Mouse (Mus musculus): ENCODE measurements around the gene Syt14. TPM values are rescaled to one million over a fixed set of nuclear protein-coding genes. Genes with fewer than 3 reads are reported as not detected.

Gene Syt14
- total RNA-seq, 2 experiments from 2014 or later, result 0.14 to 0.19 TPM

DNA sequence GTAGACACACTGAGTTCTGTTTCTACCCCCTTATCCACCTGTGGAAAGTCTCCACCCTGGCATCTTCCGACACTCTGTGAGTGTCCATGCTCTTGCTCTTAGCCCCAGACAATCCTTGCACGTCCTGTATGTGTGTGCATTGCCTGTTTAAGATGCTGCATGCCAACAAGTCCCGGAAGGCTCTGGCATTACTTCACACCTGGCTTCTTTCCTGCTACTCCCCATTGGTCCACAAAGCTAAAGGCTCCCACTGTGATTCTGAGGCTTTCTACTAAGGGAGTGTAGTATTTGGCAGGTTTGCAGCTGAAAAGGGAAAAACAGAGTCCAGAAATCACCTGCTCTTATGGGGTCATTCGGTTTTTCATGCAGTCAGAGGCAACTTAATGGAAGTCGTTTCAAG is 162.7 kb downstream of the Syt14 start:
- DNase-seq, result no peak
- intact Hi-C loops (cut with DNase I), result no loop called here

DNA sequence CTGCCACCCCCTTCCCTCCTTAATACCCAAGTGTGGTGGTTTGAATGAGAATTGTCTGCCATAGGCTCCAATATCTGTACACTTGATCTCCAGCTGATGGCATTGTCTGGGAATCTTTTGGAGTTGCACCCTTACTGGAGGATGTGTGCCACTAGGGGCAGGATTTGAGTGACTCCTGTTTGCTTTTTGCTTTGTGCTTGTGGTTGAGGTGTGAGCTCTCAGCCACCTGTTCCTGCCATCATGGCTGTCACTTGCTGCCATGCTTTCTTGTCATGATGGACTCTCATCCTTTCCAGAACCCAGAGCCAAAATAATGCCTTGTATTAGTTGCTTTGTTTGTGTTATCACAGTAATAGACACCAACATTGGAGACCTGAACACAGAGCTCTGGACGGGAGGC is 165.8 kb downstream of the Syt14 start:
- intact Hi-C loops (cut with DNase I), result no loop called here
- DNase-seq, result no peak

DNA sequence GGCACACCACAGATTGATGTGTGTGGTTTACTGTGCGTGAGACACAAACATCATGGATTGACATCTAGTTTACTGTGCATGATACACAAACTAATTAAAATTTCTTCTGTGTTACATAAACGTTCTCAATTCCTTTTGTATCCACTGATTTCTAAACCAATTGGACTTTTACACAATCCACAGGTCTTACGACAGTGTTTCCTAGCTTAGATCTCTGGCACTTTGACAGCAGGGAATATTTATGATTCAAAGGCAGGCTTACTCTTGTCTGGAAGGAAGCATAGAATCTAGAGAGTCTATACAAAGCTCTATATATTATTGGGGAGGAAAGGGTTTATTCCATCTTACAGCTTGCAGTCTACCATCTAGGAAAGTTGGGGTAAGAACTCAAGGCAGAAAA is 171.1 kb downstream of the Syt14 start:
- intact Hi-C loops (cut with DNase I), result no loop called here
- DNase-seq, result no peak

DNA sequence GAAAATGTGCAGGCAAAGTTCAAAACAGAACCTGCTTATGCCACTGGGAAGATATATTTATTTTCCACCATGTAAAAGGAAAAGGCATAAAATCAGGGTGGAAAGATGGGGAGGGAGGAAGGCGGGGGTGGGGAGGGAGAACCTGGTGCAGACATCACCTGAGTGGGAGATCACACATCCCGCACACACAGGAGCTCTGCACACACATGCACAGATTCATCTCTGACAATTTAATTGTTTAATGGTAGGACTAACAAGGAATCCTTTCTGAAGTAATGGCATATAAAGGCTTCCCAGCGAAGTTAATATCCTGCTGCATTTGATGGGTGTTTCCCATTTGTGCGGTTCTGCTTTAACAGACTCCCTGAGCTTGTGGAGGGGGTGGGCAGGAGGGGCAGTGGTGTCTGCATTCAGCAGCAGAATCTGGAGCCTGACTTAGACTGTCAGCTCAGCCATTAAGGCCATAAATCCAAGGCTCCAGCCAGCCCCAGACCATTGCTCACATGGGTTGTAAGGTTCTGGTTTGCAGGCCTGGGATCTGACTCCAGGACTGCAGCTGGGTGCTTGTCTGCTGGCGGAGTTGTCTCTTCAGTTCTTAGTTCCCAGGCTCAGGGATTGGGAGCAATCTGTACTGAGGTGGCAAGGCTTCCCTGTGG is 174.1 kb downstream of the Syt14 start:
- intact Hi-C loops (cut with DNase I), result no loop called here
- DNase-seq, result no peak

DNA sequence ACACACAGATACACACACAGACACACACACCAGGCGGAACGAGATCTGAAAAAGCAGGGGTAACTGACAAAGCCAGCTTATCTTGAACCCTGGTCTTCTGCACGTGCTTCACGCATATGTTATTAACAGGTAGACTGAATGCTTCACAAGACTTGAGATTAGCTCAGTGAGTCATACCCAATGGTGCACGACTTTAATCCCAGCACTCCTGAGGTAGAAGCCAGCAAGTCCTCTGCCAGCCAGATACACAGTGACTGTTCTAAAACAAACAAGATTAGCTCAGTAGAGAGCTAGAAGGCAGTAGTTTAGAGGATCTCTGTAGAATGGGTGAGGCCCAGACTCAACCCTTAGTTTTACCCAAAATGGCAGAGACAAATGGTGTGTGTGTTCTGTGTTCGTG is 175.3 kb downstream of the Syt14 start:
- DNase-seq, result no peak
- intact Hi-C loops (cut with DNase I), result no loop called here

DNA sequence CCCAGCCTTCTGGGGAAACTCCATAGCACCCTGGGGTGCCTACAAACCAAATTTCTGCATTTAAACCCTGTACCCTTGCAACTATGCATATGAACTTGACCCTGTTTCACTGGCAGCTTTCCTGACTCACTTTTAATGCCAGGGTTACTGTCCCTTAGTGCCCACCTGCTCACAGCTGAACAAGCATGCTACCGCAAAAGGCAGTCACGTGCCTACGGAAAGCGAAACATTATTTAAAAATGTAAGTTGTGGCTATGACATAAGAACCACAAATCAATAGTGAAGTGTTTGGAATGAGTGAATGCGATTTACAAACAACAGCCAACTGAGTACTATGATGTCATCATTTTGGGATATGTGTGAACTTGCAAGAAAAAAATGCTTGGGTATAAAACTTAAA is 178.0 kb downstream of the Syt14 start:
- intact Hi-C loops (cut with DNase I), result no loop called here
- DNase-seq, result no peak

DNA sequence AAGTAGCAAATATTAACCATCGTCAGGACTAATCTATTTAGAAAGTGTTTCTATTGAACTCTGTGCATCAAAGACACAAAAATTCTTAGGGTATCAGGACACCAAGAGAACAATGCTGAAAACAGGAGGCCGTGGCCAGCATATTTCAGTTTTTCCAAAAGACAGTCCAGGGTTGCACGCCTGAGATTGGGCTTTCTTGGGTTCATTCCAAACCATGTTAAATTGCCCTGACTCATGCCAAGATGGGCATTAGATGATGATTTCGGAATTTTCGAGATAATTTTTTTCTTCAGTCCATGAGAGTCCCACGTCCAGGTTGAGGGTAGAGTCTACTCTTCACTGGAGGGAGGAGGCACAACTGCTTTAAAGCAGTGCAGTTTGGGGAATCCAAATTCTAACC is 178.6 kb downstream of the Syt14 start:
- intact Hi-C loops (cut with DNase I), result no loop called here

DNA sequence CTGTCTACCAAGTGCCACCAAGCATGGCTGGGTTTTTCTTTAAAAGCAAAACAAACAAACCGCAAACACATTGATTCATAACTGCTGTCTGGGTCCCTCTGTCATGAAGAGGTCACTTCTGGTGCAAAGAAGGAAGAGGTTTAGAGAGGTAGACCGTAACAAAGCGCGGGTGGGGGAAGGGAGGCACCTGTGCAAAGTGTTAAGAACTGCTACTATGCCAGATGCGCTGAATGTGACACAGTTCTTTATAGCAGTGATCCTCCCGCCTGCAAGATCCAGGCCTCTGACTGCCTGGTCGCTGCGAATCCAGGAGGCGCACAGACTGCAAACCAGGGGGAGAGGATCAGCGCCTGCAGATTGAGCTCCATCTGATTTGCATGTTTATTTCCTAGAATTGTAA is 179.2 kb downstream of the Syt14 start:
- intact Hi-C loops (cut with DNase I), result no loop called here
- no peak for DNase-seq

More for the DNA sequence above, 178.6 kb downstream of the Syt14 start:
- DNase-seq, result no peak

DNA sequence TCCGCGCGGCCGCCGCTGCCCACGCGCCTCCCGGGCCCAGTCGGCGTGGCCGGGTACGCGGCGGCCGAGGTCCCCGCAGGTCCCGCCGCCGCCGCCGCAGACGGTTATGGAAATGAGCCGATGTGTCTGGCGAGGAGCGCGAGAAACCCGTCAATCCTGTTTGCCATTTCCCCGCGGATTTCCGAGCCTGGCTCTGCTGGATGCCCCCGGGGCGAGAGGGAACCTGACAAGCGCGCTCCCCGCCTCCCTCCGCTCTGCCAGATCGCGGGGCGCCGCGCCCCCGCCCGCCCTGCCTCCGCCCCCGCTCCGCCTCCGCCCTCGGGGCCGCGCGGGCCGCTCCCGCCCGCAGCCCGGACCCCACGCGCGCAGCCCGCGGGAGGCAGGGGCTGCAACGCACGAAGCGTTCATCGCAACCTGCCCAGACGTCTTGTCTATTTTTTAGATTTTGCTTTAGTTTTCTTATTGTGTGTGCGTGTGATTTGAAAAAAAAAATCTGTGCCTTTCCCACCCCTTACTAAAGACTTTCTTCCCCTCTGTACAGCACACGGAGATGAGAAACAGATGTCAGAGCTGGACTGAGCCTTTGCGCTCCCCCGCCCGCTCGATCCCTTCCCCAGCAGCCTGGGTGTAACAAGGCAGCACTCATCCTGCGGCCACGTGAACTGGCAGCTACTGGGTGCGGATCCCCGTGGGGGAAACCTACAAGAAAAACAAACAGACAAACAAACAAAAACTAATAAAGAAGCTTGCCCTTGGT is 179.9 kb downstream of the Syt14 start, which contains the start of gene Sertad4:
TSS of gene Sertad4 (minus strand) at position 283 of the 757 bp plus-strand sequence.
- intact Hi-C loops (cut with DNase I), result loop anchor here (2.0 kb wide), 1 partner anchor 67 kb away; no protein-coding TSS in a partner anchor
- peak; percentile 65 to 74 for DNase-seq

DNA sequence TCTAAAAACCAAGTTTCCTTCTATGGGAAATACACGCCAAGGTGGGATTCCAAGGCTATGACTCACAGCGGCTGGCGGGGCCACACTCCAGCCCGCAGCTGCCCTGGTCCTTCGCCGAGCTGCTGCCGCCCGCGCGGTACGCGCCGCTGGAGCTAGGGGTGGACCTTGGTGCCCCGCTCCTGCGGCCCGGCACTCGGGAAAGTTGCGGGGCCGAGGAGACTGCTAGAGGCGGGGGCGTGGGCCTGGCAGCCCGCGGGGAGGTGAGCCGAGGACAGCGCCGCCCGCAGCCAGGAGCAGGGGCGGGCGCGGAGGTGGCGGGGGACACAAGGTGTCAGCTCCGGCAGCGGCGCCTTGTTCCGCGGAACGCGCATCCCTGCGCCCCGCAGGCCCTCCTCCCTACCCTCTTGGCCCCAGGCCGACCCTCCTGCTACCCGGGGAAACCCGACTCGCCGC is 180.7 kb downstream of the Syt14 start:
- DNase-seq, result peak; percentile 62 to 74
- intact Hi-C loops (cut with DNase I), result loop anchor here (2.0 kb wide), 1 partner anchor 66 kb away; no protein-coding TSS in a partner anchor

DNA sequence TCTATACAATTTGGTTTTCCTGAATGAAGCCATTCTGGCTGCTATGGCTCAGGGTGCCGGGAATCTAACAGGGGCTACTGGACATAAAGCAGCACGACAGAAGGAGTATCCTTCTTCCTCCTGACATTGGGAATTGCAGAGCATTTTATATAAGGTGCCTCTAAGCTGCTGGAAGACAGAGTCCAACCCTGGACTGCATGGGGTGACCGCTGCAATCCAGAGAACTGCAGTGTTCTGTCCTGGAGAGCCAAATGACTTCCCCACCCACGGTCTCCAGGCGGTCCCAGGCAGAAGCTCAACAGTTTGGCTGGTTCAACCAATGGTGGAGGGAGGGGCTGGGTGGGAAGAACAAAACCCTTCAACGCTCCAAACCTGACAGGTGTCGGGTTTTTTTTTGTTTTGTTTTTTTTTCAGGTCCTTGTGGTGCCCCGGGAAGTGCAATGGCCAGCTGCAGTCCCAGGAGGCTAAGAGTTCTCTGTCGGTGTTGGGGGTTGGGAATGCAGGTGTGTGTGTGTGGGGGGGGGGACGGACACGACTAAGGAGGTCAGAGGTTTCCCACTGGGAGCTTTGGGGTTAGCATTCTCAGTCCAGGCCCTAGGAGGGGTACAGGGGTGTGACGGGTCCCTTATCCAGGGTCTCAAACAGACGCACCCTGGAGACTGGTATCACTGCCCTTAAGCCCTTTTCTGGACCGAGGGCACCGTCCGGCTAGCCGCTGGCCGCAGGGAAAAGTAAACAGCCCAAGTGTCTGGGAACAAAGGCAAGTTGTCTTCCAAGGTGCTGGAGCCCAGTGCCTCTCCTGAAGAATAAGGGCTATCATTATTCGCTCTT is 181.4 kb downstream of the Syt14 start:
- intact Hi-C loops (cut with DNase I), result loop anchor here (2.0 kb wide), 1 partner anchor 65 kb away; no protein-coding TSS in a partner anchor

DNA sequence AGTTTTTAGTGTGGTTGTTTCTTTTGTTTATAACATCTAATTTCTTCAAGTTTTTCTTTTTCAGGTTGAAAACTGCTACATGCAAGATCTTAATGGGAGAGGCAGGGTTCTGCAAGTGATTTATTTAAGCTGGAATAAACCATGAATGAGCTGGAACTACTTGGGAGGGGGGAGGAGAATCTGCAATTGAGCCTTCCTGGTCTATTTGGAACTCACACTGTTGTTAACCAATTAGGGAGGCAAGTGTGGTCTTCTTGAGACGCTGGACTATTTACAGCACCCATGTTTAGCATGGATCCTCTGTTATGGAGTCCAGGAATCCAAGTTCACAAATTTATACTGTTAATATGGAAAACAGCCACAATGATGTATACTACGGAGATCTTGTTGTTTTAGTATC is 182.1 kb downstream of the Syt14 start:
- DNase-seq, result no peak
- intact Hi-C loops (cut with DNase I), result no loop called here

More for the DNA sequence above, 181.4 kb downstream of the Syt14 start:
- no peak for DNase-seq

DNA sequence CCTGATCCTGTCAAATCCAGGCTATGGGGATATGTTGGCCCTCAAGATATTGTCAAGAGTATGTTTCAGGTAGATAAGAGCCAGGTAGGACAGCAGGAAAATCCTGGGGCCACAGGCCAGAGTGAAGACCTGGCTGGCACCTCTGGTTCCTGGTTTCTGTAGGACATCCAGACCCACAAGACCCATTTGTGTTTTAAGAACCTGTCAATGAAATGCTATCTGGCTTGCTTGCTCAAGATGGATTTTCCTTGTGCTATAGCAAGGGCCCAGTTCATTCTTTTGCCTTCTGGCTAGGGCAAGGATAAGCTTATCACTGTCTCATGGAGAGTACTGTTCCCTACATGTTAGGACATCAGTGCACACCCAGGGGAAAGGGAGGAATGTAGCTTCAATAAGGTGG is 183.5 kb downstream of the Syt14 start:
- intact Hi-C loops (cut with DNase I), result no loop called here
- DNase-seq, result no peak

DNA sequence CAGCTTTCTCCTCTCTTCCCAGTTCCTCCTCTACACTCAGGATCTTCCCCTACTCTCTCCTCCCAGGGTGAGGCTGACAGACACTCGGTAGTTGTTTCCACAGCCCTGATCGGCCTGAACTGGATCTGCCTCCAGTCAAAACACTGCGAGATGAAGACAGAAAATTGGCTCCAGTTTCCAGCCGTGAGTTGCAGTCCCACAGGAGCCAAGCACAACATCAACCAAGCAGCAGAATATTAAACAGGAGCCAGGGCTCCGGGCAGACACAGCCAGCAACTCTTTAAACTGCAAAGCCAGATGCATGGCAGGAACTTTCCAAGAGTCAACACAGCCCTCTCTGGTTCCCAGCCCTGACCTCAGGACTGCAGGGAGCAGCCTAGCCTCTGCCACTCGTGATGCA is 183.9 kb downstream of the Syt14 start:
- DNase-seq, result peak; percentile 61 to 65
- intact Hi-C loops (cut with DNase I), result no loop called here

DNA sequence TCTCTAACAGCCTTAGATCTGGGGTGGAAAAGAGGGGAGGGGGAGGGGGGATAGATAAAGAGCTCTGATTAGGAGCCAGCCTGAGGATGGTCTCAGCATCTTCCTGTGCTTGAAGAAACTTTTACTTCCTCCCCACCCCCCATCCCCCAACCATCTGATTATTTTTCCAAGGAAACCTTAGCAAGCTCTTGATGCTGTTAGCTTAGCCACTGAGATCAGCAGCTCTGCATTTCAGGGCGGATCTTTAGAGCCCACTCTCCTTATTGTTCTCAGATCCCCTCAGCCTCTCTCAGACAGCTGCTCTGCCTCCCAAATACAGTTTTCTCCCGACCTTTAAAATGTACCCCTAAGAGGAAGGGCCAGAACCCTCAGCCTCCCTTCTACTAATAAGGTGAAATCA is 184.4 kb downstream of the Syt14 start:
- no peak for DNase-seq
- intact Hi-C loops (cut with DNase I), result no loop called here

DNA sequence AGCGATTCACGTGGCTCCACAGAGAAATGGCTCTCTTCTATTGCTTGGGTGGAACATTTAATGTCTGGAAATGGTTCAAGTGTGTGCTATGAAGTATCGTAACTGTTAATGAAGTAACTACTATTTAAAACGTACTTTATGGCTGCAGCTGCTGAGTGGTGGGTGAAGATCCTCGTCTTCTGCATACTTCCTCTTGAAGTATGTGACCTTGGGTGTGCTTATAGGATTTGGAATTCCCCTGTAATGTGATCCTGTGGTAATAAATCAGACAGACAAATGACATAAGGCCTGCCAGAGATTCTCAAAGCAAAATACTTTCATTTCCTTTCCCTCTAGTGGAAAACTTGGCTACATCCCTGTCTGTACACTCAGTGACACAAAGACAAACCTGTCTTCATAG is 186.0 kb downstream of the Syt14 start:
- no peak for DNase-seq
- intact Hi-C loops (cut with DNase I), result no loop called here

DNA sequence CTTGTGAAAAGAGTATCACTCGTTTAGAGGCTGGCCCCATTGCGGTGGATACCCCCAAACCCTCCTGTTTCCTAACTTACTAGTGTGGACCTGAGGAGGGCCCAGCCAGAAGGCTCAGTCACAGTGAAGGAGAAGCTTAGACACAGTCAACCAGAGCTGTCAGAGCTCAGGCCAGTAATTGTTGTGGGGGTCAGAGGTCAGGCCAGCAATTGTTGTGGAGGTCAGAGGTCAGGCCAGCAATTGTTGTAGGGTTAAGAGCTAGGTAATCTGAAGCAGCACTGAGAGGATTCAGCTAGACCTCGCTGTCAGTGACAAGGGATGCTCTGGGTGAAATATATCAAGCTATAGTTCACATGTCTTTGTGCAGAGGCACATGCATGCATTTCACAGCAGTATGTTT is 188.3 kb downstream of the Syt14 start:
- no peak for DNase-seq
- intact Hi-C loops (cut with DNase I), result no loop called here

Data from heart, postnatal 36 days (tissue).